Mouse (Mus musculus) heart, embryonic 12.5 days (tissue): ENCODE data around the gene Nosip. TPM values are rescaled to one million over a fixed set of nuclear protein-coding genes. Genes with fewer than 3 reads are reported as not detected.

ENCODE experiments used
- ATAC-seq: fragments of 200-750 bp; cut with Nextera tagmentation; 2 replicates; pipeline ENCODE4 v1.8.0; 2017; ENCODE audit warnings: moderate TSS enrichment, moderate library complexity; ENCODE audit not compliant: insufficient number of reproducible peaks, low FRiP score
- H3K27ac ChIP-seq: fragments of 300-500 bp; sonication (generic); 2 replicates; pipeline ENCODE4 v1.5.1; 2016; ENCODE audit warnings: mild to moderate bottlenecking, moderate library complexity; ENCODE audit not compliant: poor library complexity, severe bottlenecking
- H3K27me3 ChIP-seq: fragments of 300-500 bp; sonication (generic); replicated peaks from 2 replicates; pipeline ENCODE4 v1.6.1; 2016; ENCODE audit warnings: mild to moderate bottlenecking, moderate library complexity
- H3K36me3 ChIP-seq: fragments of 300-500 bp; sonication (generic); 2 replicates; pipeline ENCODE4 v1.6.1; 2016; ENCODE audit warnings: mild to moderate bottlenecking, moderate library complexity
- H3K4me1 ChIP-seq: fragments of 300-500 bp; sonication (generic); replicated peaks from 2 replicates; pipeline ENCODE4 v1.6.1; 2016; ENCODE audit warnings: mild to moderate bottlenecking
- H3K4me2 ChIP-seq: fragments of 300-500 bp; sonication (generic); 2 replicates; pipeline ENCODE4 v1.6.1; 2016; ENCODE audit warnings: mild to moderate bottlenecking, moderate library complexity
- H3K4me3 ChIP-seq: fragments of 300-500 bp; sonication (generic); 2 replicates; pipeline ENCODE4 v1.5.1; 2016; ENCODE audit warnings: mild to moderate bottlenecking
- H3K9ac ChIP-seq: fragments of 300-500 bp; sonication (generic); 2 replicates; pipeline ENCODE4 v1.6.1; 2016; ENCODE audit warnings: mild to moderate bottlenecking, moderate library complexity
- H3K9me3 ChIP-seq: fragments of 300-500 bp; sonication (generic); replicated peaks from 2 replicates; pipeline ENCODE4 v1.6.1; 2016; ENCODE audit warnings: mild to moderate bottlenecking, moderate library complexity
- WGBS: fragments of 180-500 bp; shearing (Covaris S2); methylation state at CpG from one replicate; pipeline ENCODE4 v1.1.7; 2016; 5-methylcytosine and 5-hydroxymethylcytosine counted together
- polyA plus RNA-seq: library from polyadenylated mRNA; unstranded; fragments of >200 nt; fragmentation: Nextera tagmentation; extraction: Ambion mirVana; gene quantifications from 2 replicates; pipeline ENCODE4 v1.2.1, GENCODE M21; 2016

Gene Nosip
- polyA plus RNA-seq, 1 experiment from 2014 or later, result 45.7 TPM

- Histone ChIP-seq H3K36me3 (peaks cover 56% of the 10 kb centered on the region), H3K4me2 (no peak overlapping the region), H3K4me3 (no peak overlapping the region), H3K4me1 (peaks cover 29% of the 10 kb centered on the region), H3K27me3 (no peaks in the 10 kb centered on the region), H3K27ac (no peak overlapping the region), H3K9ac (no peak overlapping the region), H3K9me3 (peaks cover 4% of the 10 kb centered on the region; the same call in 1 of the 2 replicates)
- 1% methylated on average over 10 of the region's 10 CpGs for WGBS
- 0 out of 2 replicates have a peak, but pooled peaks have one; percentile 5 for ATAC-seq
Measured at GRCm38 (mm10) chr7:45079856-45080255, 17.6 kb downstream of the Nosip start.

- Histone ChIP-seq H3K9ac (no peak overlapping the region), H3K9me3 (peaks cover 4% of the 10 kb centered on the region; the same call in 1 of the 2 replicates), H3K36me3 (peaks cover 62% of the 10 kb centered on the region), H3K4me3 (no peak overlapping the region), H3K4me2 (no peak overlapping the region), H3K27ac (no peak overlapping the region), H3K4me1 (peaks cover 17% of the 10 kb centered on the region), H3K27me3 (no peaks in the 10 kb centered on the region)
- ATAC-seq, result no peak
- 50% methylated on average over 5 of the region's 5 CpGs for WGBS
Measured at GRCm38 (mm10) chr7:45081016-45081415, 18.8 kb downstream of the Nosip start.

GRCm38 (mm10) chr7:45082401-45083299 lies 20.4 kb downstream of the Nosip start:
- Histone ChIP-seq H3K4me1 (peaks cover 13% of the 10 kb centered on the region; the same call in 1 of the 2 replicates), H3K36me3 (peaks cover 62% of the 10 kb centered on the region), H3K9ac (no peak overlapping the region; the same call in 1 of the 2 replicates), H3K4me3 (no peak overlapping the region), H3K4me2 (0 out of 2 replicates have a peak overlapping the region, but pooled peaks have one; percentile 2), H3K27ac (no peak overlapping the region), H3K27me3 (no peaks in the 10 kb centered on the region), H3K9me3 (peaks cover 4% of the 10 kb centered on the region; the same call in 1 of the 2 replicates)
- 63% methylated on average over 25 of the region's 25 CpGs for WGBS
- ATAC-seq, result no peak

DNA sequence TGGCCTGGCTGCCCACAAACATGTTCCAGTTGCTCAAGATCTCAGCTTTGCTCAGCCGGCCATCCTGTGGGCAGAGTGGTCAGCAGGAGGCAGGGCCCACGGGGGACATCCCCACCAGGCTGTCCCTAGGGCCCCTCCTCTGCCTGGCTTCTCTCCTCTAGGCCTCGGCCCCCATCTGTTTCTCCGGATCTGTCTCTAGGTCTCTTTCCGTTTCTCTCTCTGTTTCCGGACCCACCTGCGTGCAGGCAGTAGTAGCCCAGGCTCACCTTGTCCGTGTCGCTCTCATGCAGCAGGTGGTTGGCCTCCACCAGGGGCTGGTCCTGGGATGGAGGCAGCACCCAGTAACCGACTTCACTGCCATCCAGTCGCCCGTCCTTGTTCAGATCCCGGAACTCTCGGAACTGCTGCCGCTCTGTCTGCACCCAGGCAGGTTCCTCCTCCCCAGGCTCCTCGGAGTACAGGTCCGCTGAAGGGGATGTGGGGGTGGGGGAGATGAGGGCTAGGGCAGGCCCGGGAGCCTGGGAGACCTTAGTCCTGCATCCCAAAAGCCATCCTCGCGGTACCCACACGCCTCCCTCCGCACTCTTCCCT lies 21.2 kb downstream of the Nosip start:
- Histone ChIP-seq H3K4me2 (no peak overlapping the region), H3K27me3 (no peaks in the 10 kb centered on the region), H3K36me3 (peaks cover 66% of the 10 kb centered on the region), H3K4me3 (no peak overlapping the region), H3K9ac (no peak overlapping the region), H3K27ac (no peak overlapping the region), H3K4me1 (peaks cover 11% of the 10 kb centered on the region; the same call in 1 of the 2 replicates), H3K9me3 (peaks cover 4% of the 10 kb centered on the region; the same call in 1 of the 2 replicates)
- no peak for ATAC-seq
- 83% methylated on average over 22 of the region's 22 CpGs for WGBS

DNA sequence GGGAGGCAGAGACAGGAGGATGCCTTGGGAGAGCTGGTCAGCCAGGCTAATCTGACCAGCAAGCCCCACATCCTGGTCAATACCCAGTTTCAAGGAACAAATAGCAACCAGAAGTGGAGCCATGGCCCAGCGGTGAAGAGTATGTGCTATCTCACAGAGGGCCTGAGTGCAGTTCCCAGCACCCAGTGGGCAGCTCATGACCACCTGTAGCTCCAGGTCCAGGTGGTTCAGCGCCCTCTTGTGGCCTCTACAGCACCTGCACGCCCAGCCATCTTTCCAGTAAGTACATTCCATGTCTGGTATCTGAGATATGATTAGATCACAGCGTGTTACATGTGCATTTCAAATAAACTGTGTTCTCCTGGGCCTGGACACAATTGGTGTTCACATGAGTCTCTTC lies 23.9 kb downstream of the Nosip start:
- H3K27me3 ChIP-seq, result no peaks in the 10 kb centered on the region
- no peak overlapping the region for H3K27ac ChIP-seq
- no peak overlapping the region for H3K4me3 ChIP-seq
- H3K4me1 ChIP-seq, result peaks cover 16% of the 10 kb centered on the region
- peaks cover 72% of the 10 kb centered on the region for H3K36me3 ChIP-seq
- H3K9me3 ChIP-seq, result peaks cover under 1% of the 10 kb centered on the region; the same call in 1 of the 2 replicates
- 79% methylated on average over 4 of the region's 4 CpGs for WGBS
- H3K4me2 ChIP-seq, result no peak overlapping the region
- ATAC-seq, result no peak
- no peak overlapping the region for H3K9ac ChIP-seq

GRCm38 (mm10) chr7:45088597-45088996 lies 26.4 kb downstream of the Nosip start:
- H3K4me2 ChIP-seq, result no peak overlapping the region
- H3K36me3 ChIP-seq, result peaks cover 56% of the 10 kb centered on the region
- no peaks in the 10 kb centered on the region for H3K9me3 ChIP-seq
- ATAC-seq, result no peak
- no peak overlapping the region for H3K4me3 ChIP-seq
- H3K4me1 ChIP-seq, result peaks cover 22% of the 10 kb centered on the region
- no peak overlapping the region for H3K9ac ChIP-seq
- H3K27ac ChIP-seq, result no peak overlapping the region
- no peaks in the 10 kb centered on the region for H3K27me3 ChIP-seq
- WGBS, result 90% methylated on average over 17 of the region's 17 CpGs

- peak overlapping the region; percentile 57 for H3K4me3 ChIP-seq
- peak overlapping the region; percentile 78; the same call in 1 of the 2 replicates for H3K9ac ChIP-seq
- H3K4me2 ChIP-seq, result peak overlapping the region; percentile 83
- 78% methylated on average over 13 of the region's 13 CpGs for WGBS
- ATAC-seq, result no peak
- no peaks in the 10 kb centered on the region for H3K27me3 ChIP-seq
- H3K36me3 ChIP-seq, result peaks cover 38% of the 10 kb centered on the region
- H3K4me1 ChIP-seq, result peaks cover 24% of the 10 kb centered on the region
- H3K9me3 ChIP-seq, result no peaks in the 10 kb centered on the region
- H3K27ac ChIP-seq, result no peak overlapping the region
Measured at GRCm38 (mm10) chr7:45090251-45090977, 28.2 kb downstream of the Nosip start.

- ATAC-seq, result peak; percentile 56
- no peaks in the 10 kb centered on the region for H3K27me3 ChIP-seq
- H3K9ac ChIP-seq, result peak overlapping the region; percentile 78
- peaks cover 24% of the 10 kb centered on the region for H3K4me1 ChIP-seq
- WGBS, result 9% methylated on average over 35 of the region's 35 CpGs
- no peaks in the 10 kb centered on the region for H3K9me3 ChIP-seq
- H3K4me3 ChIP-seq, result peak overlapping the region; percentile 57
- H3K4me2 ChIP-seq, result peak overlapping the region; percentile 83
- H3K36me3 ChIP-seq, result peaks cover 31% of the 10 kb centered on the region
- H3K27ac ChIP-seq, result peak overlapping the region; percentile 82
Measured at GRCm38 (mm10) chr7:45091001-45091990, 29.1 kb downstream of the Nosip start.

DNA sequence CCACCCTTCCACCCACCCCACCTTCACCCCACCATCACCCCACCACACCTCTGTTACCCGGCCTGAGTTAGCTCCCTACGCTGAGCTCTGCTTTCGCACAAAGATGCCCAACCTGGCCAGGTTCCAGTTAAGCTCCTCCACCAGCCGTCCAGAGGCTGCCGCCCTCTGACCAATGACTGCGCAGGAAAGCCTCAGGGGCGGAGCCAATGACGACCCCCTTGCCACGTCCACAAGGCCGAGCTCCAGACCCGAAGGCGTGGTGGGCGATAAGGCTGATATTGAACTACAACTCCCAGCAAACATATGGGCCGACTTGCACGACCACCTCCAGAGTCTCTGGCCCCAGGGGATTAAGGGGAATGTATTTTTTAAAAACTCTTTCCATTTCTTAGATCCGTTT lies 29.8 kb downstream of the Nosip start, which contains the start of gene Rcn3:
TSS of gene Rcn3 (minus strand) at position 174 of the 400 bp plus-strand sequence.
- H3K36me3 ChIP-seq, result peaks cover 26% of the 10 kb centered on the region
- no peaks in the 10 kb centered on the region for H3K9me3 ChIP-seq
- H3K27me3 ChIP-seq, result no peaks in the 10 kb centered on the region
- H3K9ac ChIP-seq, result peak within 1 kb of the TSS; percentile 78
- WGBS, result 0% methylated on average over 16 of the region's 16 CpGs
- H3K4me1 ChIP-seq, result peaks cover 24% of the 10 kb centered on the region
- peak within 1 kb of the TSS; percentile 82 for H3K27ac ChIP-seq
- H3K4me2 ChIP-seq, result peak within 1 kb of the TSS; percentile 83
- peak within 1 kb of the TSS; percentile 57 for H3K4me3 ChIP-seq
- ATAC-seq, result peak; percentile 92
